Mouse (Mus musculus): ENCODE measurements around the gene Snn. TPM values are rescaled to one million over a fixed set of nuclear protein-coding genes. Genes with fewer than 3 reads are reported as not detected.
"Not testable (repeated sequence)": the region's sequence is repeated elsewhere in the genome, so short reads cannot be mapped to it uniquely, and the experiment has no call there.

Snn gene
- 174 and 183 TPM in 2 replicates for polyA plus RNA-seq (2012; rRNA removed)

GRCm38 (mm10) chr16:11060645-11061044, at the start of gene Snn:
Snn (plus strand) TSS chr16:11060945.
- peaks cover 1% of the 10 kb centered on the region; the same call in 1 of the 2 replicates for H3K4me1 ChIP-seq (ENCODE audit: control insufficient read depth, insufficient read depth, low read length)
- TF ChIP-seq CTCF (IDR thresholded peaks at IDR 0.05; ENCODE audit: extremely low read depth, insufficient read depth, low read length) (no peak), POLR2A (IDR thresholded peaks at IDR 0.05; ENCODE audit: extremely low read depth, insufficient read depth, low read length) (no peak)

GRCm38 (mm10) chr16:11011206-11011605, 49.5 kb upstream of the Snn start:
- Histone ChIP-seq H3K27ac (ENCODE audit: insufficient read depth, low read length) (0 out of 2 replicates have a peak overlapping the region, but pooled peaks have one; percentile 9), H3K4me1 (ENCODE audit: control insufficient read depth, insufficient read depth, low read length) (no peaks in the 10 kb centered on the region), H3K4me3 (ENCODE audit: insufficient read depth, low read length) (no peak overlapping the region)
- TF ChIP-seq POLR2A (IDR thresholded peaks at IDR 0.05; ENCODE audit: extremely low read depth, insufficient read depth, low read length) (no peak), CTCF (IDR thresholded peaks at IDR 0.05; ENCODE audit: extremely low read depth, insufficient read depth, low read length) (no peak)

More at GRCm38 (mm10) chr16:11060645-11061044, at the start of gene Snn:
- Histone ChIP-seq H3K27ac (ENCODE audit: insufficient read depth, low read length) (no peak within 1 kb of the TSS), H3K4me3 (ENCODE audit: insufficient read depth, low read length) (no peak within 1 kb of the TSS)

GRCm38 (mm10) chr16:11011939-11012338, 48.8 kb upstream of the Snn start:
- H3K4me1 ChIP-seq (ENCODE audit: control insufficient read depth, insufficient read depth, low read length): no peaks in the 10 kb centered on the region
- TF ChIP-seq POLR2A (IDR thresholded peaks at IDR 0.05; ENCODE audit: extremely low read depth, insufficient read depth, low read length) (no peak), CTCF (IDR thresholded peaks at IDR 0.05; ENCODE audit: extremely low read depth, insufficient read depth, low read length) (no peak)
- peak overlapping the region; percentile 32; the same call in 1 of the 2 replicates for H3K27ac ChIP-seq (ENCODE audit: insufficient read depth, low read length)
- no peak overlapping the region for H3K4me3 ChIP-seq (ENCODE audit: insufficient read depth, low read length)

GRCm38 (mm10) chr16:11012571-11013463, 47.9 kb upstream of the Snn start:
- Histone ChIP-seq H3K4me3 (ENCODE audit: insufficient read depth, low read length) (no peak overlapping the region), H3K4me1 (ENCODE audit: control insufficient read depth, insufficient read depth, low read length) (no peaks in the 10 kb centered on the region), H3K27ac (ENCODE audit: insufficient read depth, low read length) (peak overlapping the region; percentile 96)
- TF ChIP-seq CTCF (IDR thresholded peaks at IDR 0.05; ENCODE audit: extremely low read depth, insufficient read depth, low read length) (no peak), POLR2A (IDR thresholded peaks at IDR 0.05; ENCODE audit: extremely low read depth, insufficient read depth, low read length) (no peak)

- H3K4me1 ChIP-seq (ENCODE audit: control insufficient read depth, insufficient read depth, low read length); H3K4me3 ChIP-seq (ENCODE audit: insufficient read depth, low read length): not testable (repeated sequence)
- H3K27ac ChIP-seq (ENCODE audit: insufficient read depth, low read length): peak overlapping the region; percentile 96; the same call in 1 of the 2 replicates
Observed at GRCm38 (mm10) chr16:11013464-11014147, 47.1 kb upstream of the Snn start.

GRCm38 (mm10) chr16:11014407-11014806, 46.3 kb upstream of the Snn start:
- no peak overlapping the region for H3K27ac ChIP-seq (ENCODE audit: insufficient read depth, low read length)
- TF ChIP-seq POLR2A (IDR thresholded peaks at IDR 0.05; ENCODE audit: extremely low read depth, insufficient read depth, low read length) (no peak), CTCF (IDR thresholded peaks at IDR 0.05; ENCODE audit: extremely low read depth, insufficient read depth, low read length) (no peak)
- H3K4me1 ChIP-seq (ENCODE audit: control insufficient read depth, insufficient read depth, low read length): no peaks in the 10 kb centered on the region
- no peak overlapping the region for H3K4me3 ChIP-seq (ENCODE audit: insufficient read depth, low read length)

GRCm38 (mm10) chr16:11016353-11016752, 44.4 kb upstream of the Snn start:
- no peak for TF ChIP-seq CTCF (IDR thresholded peaks at IDR 0.05; ENCODE audit: extremely low read depth, insufficient read depth, low read length)
- TF ChIP-seq POLR2A (IDR thresholded peaks at IDR 0.05; ENCODE audit: extremely low read depth, insufficient read depth, low read length): no peak
- Histone ChIP-seq H3K27ac (ENCODE audit: insufficient read depth, low read length) (no peak overlapping the region), H3K4me1 (ENCODE audit: control insufficient read depth, insufficient read depth, low read length) (no peaks in the 10 kb centered on the region), H3K4me3 (ENCODE audit: insufficient read depth, low read length) (no peak overlapping the region)

- Histone ChIP-seq H3K27ac (ENCODE audit: insufficient read depth, low read length) (no peak overlapping the region), H3K4me3 (ENCODE audit: insufficient read depth, low read length) (no peak overlapping the region), H3K4me1 (ENCODE audit: control insufficient read depth, insufficient read depth, low read length) (no peaks in the 10 kb centered on the region)
- TF ChIP-seq POLR2A (IDR thresholded peaks at IDR 0.05; ENCODE audit: extremely low read depth, insufficient read depth, low read length) (no peak), CTCF (IDR thresholded peaks at IDR 0.05; ENCODE audit: extremely low read depth, insufficient read depth, low read length) (no peak)
Observed at GRCm38 (mm10) chr16:11017807-11018595, 42.7 kb upstream of the Snn start.

- TF ChIP-seq POLR2A (IDR thresholded peaks at IDR 0.05; ENCODE audit: extremely low read depth, insufficient read depth, low read length): no peak
- TF ChIP-seq CTCF (IDR thresholded peaks at IDR 0.05; ENCODE audit: extremely low read depth, insufficient read depth, low read length): no peak
- Histone ChIP-seq H3K4me1 (ENCODE audit: control insufficient read depth, insufficient read depth, low read length) (no peaks in the 10 kb centered on the region), H3K27ac (ENCODE audit: insufficient read depth, low read length) (0 out of 2 replicates have a peak overlapping the region, but pooled peaks have one; percentile 48), H3K4me3 (ENCODE audit: insufficient read depth, low read length) (no peak overlapping the region)
Observed at GRCm38 (mm10) chr16:11021403-11022112, 39.2 kb upstream of the Snn start.
